Mouse (Mus musculus): ENCODE measurements around the gene Fam83e. TPM values are rescaled to one million over a fixed set of nuclear protein-coding genes. Genes with fewer than 3 reads are reported as not detected.

Fam83e gene
- polyA plus RNA-seq, 1 experiment from 2014 or later, result 2.0 TPM

DNA sequence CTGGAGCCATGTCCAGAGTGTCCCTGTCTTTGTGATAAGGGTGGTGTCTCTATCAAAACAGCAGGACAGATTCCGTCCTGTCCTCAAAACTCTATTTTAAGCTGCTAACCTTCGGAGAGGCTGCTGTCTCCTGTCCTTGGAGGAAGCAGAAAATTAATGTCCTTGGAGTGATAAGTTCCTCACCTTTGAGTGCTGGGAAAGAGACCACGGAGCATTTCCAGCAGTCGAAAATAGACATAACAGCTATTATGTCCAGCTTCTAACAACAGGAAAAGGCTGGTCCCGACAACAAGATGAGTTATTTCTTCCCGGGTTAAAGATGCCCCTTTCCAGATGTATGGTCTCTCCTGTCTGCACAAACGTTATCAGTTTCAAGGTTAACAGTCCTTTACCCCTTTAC is 54.2 kb downstream of the Fam83e start:
- no peak overlapping the region for H3K4me2 ChIP-seq (ENCODE audit: low read depth, low read length)
- no peaks in the 10 kb centered on the region for H3K36me3 ChIP-seq (ENCODE audit: control insufficient read depth, insufficient read depth, low read length)
- WGBS, result 57% methylated on average over 7 of the region's 7 CpGs
- H3K4me1 ChIP-seq (replicated peaks; ENCODE audit: control insufficient read depth, insufficient read depth, low read length), result no peaks in the 10 kb centered on the region
- no peak overlapping the region for H3K4me3 ChIP-seq (ENCODE audit: low read length)
- ATAC-seq (ENCODE audit: low read depth), result no peak
- H3K9ac ChIP-seq (ENCODE audit: low read length), result no peak overlapping the region
- H3K9me3 ChIP-seq (ENCODE audit: control insufficient read depth, low read length), result no peaks in the 10 kb centered on the region
- no peak overlapping the region for H3K27ac ChIP-seq (ENCODE audit: low read length)
- H3K27me3 ChIP-seq (ENCODE audit: control insufficient read depth, insufficient read depth, low read depth, low read length), result no peaks in the 10 kb centered on the region

Other genes with a start within 250 kb of the Fam83e start
- gene Tulp2, start 239.3 kb upstream of the Fam83e start, polyA plus RNA-seq (2015; fragmentation: Nextera tagmentation; extraction: Ambion mirVana), result 0.39 and 0.57 TPM in 2 replicates
- not detected in 2 replicates for gene Gm45808, start 234.4 kb upstream of the Fam83e start, polyA plus RNA-seq (2015; fragmentation: Nextera tagmentation; extraction: Ambion mirVana)
- gene Dhdh, start 232.4 kb upstream of the Fam83e start, polyA plus RNA-seq (2015; fragmentation: Nextera tagmentation; extraction: Ambion mirVana), result 3.6 and 3.7 TPM in 2 replicates
- 254 and 266 TPM in 2 replicates for gene Nucb1, start 210.8 kb upstream of the Fam83e start, polyA plus RNA-seq (2015; fragmentation: Nextera tagmentation; extraction: Ambion mirVana)
- gene Ppp1r15a, start 194.9 kb upstream of the Fam83e start, polyA plus RNA-seq (2015; fragmentation: Nextera tagmentation; extraction: Ambion mirVana), result 22.4 and 29.0 TPM in 2 replicates
- 2.3 and 3.4 TPM in 2 replicates for gene Plekha4, start 194.9 kb upstream of the Fam83e start, polyA plus RNA-seq (2015; fragmentation: Nextera tagmentation; extraction: Ambion mirVana)
- 0.72 and 0.84 TPM in 2 replicates for gene Hsd17b14, start 166.3 kb upstream of the Fam83e start, polyA plus RNA-seq (2015; fragmentation: Nextera tagmentation; extraction: Ambion mirVana)
- gene Bcat2, start 151.1 kb upstream of the Fam83e start, polyA plus RNA-seq (2015; fragmentation: Nextera tagmentation; extraction: Ambion mirVana), result 59.5 and 60.0 TPM in 2 replicates
- gene Fgf21, start 105.7 kb upstream of the Fam83e start, polyA plus RNA-seq (2015; fragmentation: Nextera tagmentation; extraction: Ambion mirVana), result 0.16 and 0.91 TPM in 2 replicates
- 0.26 and 0.70 TPM in 2 replicates for gene Fut1, start 103.9 kb upstream of the Fam83e start, polyA plus RNA-seq (2015; fragmentation: Nextera tagmentation; extraction: Ambion mirVana)
- gene Izumo1, start 99.4 kb upstream of the Fam83e start, polyA plus RNA-seq (2015; fragmentation: Nextera tagmentation; extraction: Ambion mirVana), result 0.16 and 0.21 TPM in 2 replicates
- gene Rasip1, start 93.7 kb upstream of the Fam83e start, polyA plus RNA-seq (2015; fragmentation: Nextera tagmentation; extraction: Ambion mirVana), result 16.1 and 16.4 TPM in 2 replicates
- 10.6 and 11.5 TPM in 2 replicates for gene Mamstr, start 81.2 kb upstream of the Fam83e start, polyA plus RNA-seq (2015; fragmentation: Nextera tagmentation; extraction: Ambion mirVana)
- gene Fut2, start 54.8 kb upstream of the Fam83e start, polyA plus RNA-seq (2015; fragmentation: Nextera tagmentation; extraction: Ambion mirVana), result 0.60 and 0.70 TPM in 2 replicates
- gene Ntn5, start 37.2 kb upstream of the Fam83e start, polyA plus RNA-seq (2015; fragmentation: Nextera tagmentation; extraction: Ambion mirVana), result 0.95 and 1.8 TPM in 2 replicates
- gene Sec1, start 26.8 kb upstream of the Fam83e start, polyA plus RNA-seq (2015; fragmentation: Nextera tagmentation; extraction: Ambion mirVana), result 0.74 and 0.84 TPM in 2 replicates
- gene Car11, start 21.4 kb upstream of the Fam83e start, polyA plus RNA-seq (2015; fragmentation: Nextera tagmentation; extraction: Ambion mirVana), result 2.3 and 3.3 TPM in 2 replicates
- 1.5 and 1.7 TPM in 2 replicates for gene Dbp, start 16.1 kb upstream of the Fam83e start, polyA plus RNA-seq (2015; fragmentation: Nextera tagmentation; extraction: Ambion mirVana)
- gene Rpl18, start 5.8 kb upstream of the Fam83e start, polyA plus RNA-seq (2015; fragmentation: Nextera tagmentation; extraction: Ambion mirVana), result 984 and 1,005 TPM in 2 replicates
- 28.9 TPM in 2 replicates for gene Sphk2, start 3.2 kb upstream of the Fam83e start, polyA plus RNA-seq (2015; fragmentation: Nextera tagmentation; extraction: Ambion mirVana)
- not detected in 2 replicates for gene Spaca4, start 4.6 kb downstream of the Fam83e start, polyA plus RNA-seq (2015; fragmentation: Nextera tagmentation; extraction: Ambion mirVana)
- 0.72 and 1.0 TPM in 2 replicates for gene Lmtk3, start 62.5 kb downstream of the Fam83e start, polyA plus RNA-seq (2015; fragmentation: Nextera tagmentation; extraction: Ambion mirVana)
- 6.6 and 7.9 TPM in 2 replicates for gene Sult2b1, start 63.5 kb downstream of the Fam83e start, polyA plus RNA-seq (2015; fragmentation: Nextera tagmentation; extraction: Ambion mirVana)
- 108 and 112 TPM in 2 replicates for gene Cyth2, start 93.4 kb downstream of the Fam83e start, polyA plus RNA-seq (2015; fragmentation: Nextera tagmentation; extraction: Ambion mirVana)
- 0.68 and 1.3 TPM in 2 replicates for gene Kcnj14, start 103.6 kb downstream of the Fam83e start, polyA plus RNA-seq (2015; fragmentation: Nextera tagmentation; extraction: Ambion mirVana)
- gene Grwd1, start 109.7 kb downstream of the Fam83e start, polyA plus RNA-seq (2015; fragmentation: Nextera tagmentation; extraction: Ambion mirVana), result 50.0 and 51.4 TPM in 2 replicates
- 76.6 and 76.7 TPM in 2 replicates for gene Kdelr1, start 151.6 kb downstream of the Fam83e start, polyA plus RNA-seq (2015; fragmentation: Nextera tagmentation; extraction: Ambion mirVana)
- 0.34 and 0.40 TPM in 2 replicates for gene Grin2d, start 157.2 kb downstream of the Fam83e start, polyA plus RNA-seq (2015; fragmentation: Nextera tagmentation; extraction: Ambion mirVana)
- gene Syngr4, start 175.5 kb downstream of the Fam83e start, polyA plus RNA-seq (2015; fragmentation: Nextera tagmentation; extraction: Ambion mirVana), result 0.26 and 1.9 TPM in 2 replicates
- gene Tmem143, start 175.7 kb downstream of the Fam83e start, polyA plus RNA-seq (2015; fragmentation: Nextera tagmentation; extraction: Ambion mirVana), result 4.6 and 5.6 TPM in 2 replicates
- gene Emp3, start 200.2 kb downstream of the Fam83e start, polyA plus RNA-seq (2015; fragmentation: Nextera tagmentation; extraction: Ambion mirVana), result 177 and 189 TPM in 2 replicates
- gene Ccdc114, start 202.9 kb downstream of the Fam83e start, polyA plus RNA-seq (2015; fragmentation: Nextera tagmentation; extraction: Ambion mirVana), result 9.6 and 11.3 TPM in 2 replicates